Mouse (Mus musculus) layer of hippocampus, postnatal 36 days (tissue): ENCODE results near the gene Sike1. TPM values are rescaled to one million over a fixed set of nuclear protein-coding genes. Genes with fewer than 3 reads are reported as not detected.

ENCODE experiments used
- DNase-seq, 2 experiments: peaks; one replicate each; pipeline ENCODE4 v3.0.0; 2022
- total RNA-seq, 2 experiments: library from RNA; stranded (reverse); gene quantifications; 2 replicates each; pipeline ENCODE4 v1.2.3; 2021

Sike1 gene
- 10 to 100 TPM; 76.7 to 78.5 TPM for total RNA-seq

GRCm38 (mm10) chr3:102995605-102996321 lies at the start of gene Sike1:
TSS of gene Sike1 (plus strand) at chr3:102995708.
- peak; percentile 93 to 95 for DNase-seq

- DNase-seq: no peak
These were observed 49.2 kb upstream of the Sike1 start for GRCm38 (mm10) chr3:102946312-102946711.

GRCm38 (mm10) chr3:102946861-102947260 lies 48.6 kb upstream of the Sike1 start:
- no peak for DNase-seq

GRCm38 (mm10) chr3:102954476-102954875 lies 41.0 kb upstream of the Sike1 start:
- DNase-seq: no peak

GRCm38 (mm10) chr3:102955143-102955542 lies 40.4 kb upstream of the Sike1 start:
- no peak for DNase-seq

GRCm38 (mm10) chr3:102955596-102955995 lies 39.9 kb upstream of the Sike1 start:
- DNase-seq: no peak

GRCm38 (mm10) chr3:102964033-102964432 lies 31.5 kb upstream of the Sike1 start, which contains the start of gene Nr1h5:
TSS of gene Nr1h5 (minus strand) at chr3:102964133.
- DNase-seq: no peak

- no peak for DNase-seq
These were observed 25.4 kb upstream of the Sike1 start for GRCm38 (mm10) chr3:102970067-102970466.

- DNase-seq: no peak
These were observed 25.0 kb upstream of the Sike1 start for GRCm38 (mm10) chr3:102970508-102970907.

GRCm38 (mm10) chr3:102976906-102977305 lies 18.6 kb upstream of the Sike1 start:
- no peak for DNase-seq

- peak; percentile 11 to 15 for DNase-seq
These were observed 15.8 kb upstream of the Sike1 start for GRCm38 (mm10) chr3:102979550-102980348.

GRCm38 (mm10) chr3:102980349-102980736 lies 15.2 kb upstream of the Sike1 start:
- no peak for DNase-seq

GRCm38 (mm10) chr3:102991041-102991440 lies 4.5 kb upstream of the Sike1 start:
- no peak for DNase-seq

GRCm38 (mm10) chr3:102992936-102993335 lies 2.6 kb upstream of the Sike1 start:
- DNase-seq: no peak

GRCm38 (mm10) chr3:102995233-102995604 lies 289 bp upstream of the Sike1 start:
- no peak for DNase-seq

GRCm38 (mm10) chr3:102997036-102997435 lies 1.5 kb downstream of the Sike1 start:
- no peak for DNase-seq

- no peak for DNase-seq
These were observed 2.1 kb downstream of the Sike1 start for GRCm38 (mm10) chr3:102997591-102997990.

GRCm38 (mm10) chr3:103001595-103001994 lies 6.1 kb downstream of the Sike1 start:
- no peak for DNase-seq

GRCm38 (mm10) chr3:103017350-103017749 lies 21.8 kb downstream of the Sike1 start:
- DNase-seq: no peak

- no peak for DNase-seq
These were observed 24.0 kb downstream of the Sike1 start for GRCm38 (mm10) chr3:103019462-103019861.

- DNase-seq: peak; percentile 96 to 97
These were observed 24.9 kb downstream of the Sike1 start, which contains the start of gene Csde1 for GRCm38 (mm10) chr3:103020249-103020942. TSS of gene Csde1 (plus strand) at chr3:103020426.

- peak; percentile 86 to 88 for DNase-seq
These were observed 25.6 kb downstream of the Sike1 start for GRCm38 (mm10) chr3:103020943-103021638.
